Mouse (Mus musculus): ENCODE measurements around the gene Pdhb.

GRCm38 (mm10) chr14:8186278-8187045 is 13.6 kb upstream of the Pdhb start:
- TF ChIP-seq CTCF (IDR thresholded peaks at IDR 0.05; ENCODE audit: insufficient read depth, low read length) (no peak), POLR2A (IDR thresholded peaks at IDR 0.05; ENCODE audit: borderline replicate concordance, extremely low read depth, low read depth, low read length) (no peak)

Data from lung, adult 2 months (tissue).